Mouse (Mus musculus) CD4-positive, CD25-positive, alpha-beta regulatory T cell, adult 2 months (primary cell): Measurements from ENCODE around the gene Pds5a.

Source experiments
- DNase-seq: peaks from one replicate; pipeline ENCODE4 v3.0.0-alpha.2; 2012; ENCODE audit warnings: low read depth, low spot score

The Pds5a gene

GRCm38 (mm10) chr5:65574876-65575275 lies 123.2 kb downstream of the Pds5a start:
- DNase-seq: no peak

GRCm38 (mm10) chr5:65565486-65565885 lies 132.6 kb downstream of the Pds5a start:
- DNase-seq: no peak

DNA sequence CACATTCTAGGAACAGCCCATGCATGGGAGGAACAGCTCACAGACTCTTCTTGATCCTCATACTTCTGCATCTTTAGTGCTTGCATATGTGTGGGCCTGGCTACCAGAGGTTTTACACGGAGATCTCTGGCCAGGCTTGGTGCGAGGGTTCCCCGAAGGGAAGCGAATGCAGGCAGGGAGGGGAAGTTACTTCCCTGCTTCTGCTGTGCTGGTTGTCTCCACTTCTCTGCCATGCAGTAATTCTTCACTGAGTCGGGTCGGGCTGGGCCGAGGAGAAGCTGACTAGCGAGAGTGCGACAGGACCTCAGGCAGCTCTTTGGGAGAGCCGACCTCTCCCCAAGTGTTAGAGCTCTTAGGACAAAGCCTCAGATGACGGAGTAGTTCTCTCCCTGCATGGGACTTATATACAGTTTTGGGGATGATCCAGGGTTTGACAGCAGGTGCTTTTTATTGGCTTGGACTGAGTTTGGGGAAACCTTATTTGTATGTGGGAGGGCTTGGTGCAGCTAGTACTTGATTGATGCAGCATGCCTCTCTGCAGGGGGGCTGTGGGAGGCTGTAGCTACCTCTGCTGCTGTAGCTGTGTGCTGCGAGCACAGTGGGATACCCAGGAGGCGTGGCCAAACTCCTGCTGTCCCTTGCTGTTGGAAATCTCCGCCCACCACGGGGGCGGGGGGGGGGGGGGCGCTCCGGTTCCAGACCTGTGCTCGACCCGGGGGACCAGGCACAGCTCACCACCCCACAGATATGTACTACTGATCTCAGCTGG lies 136.8 kb downstream of the Pds5a start:
- DNase-seq: no peak

- DNase-seq: no peak
Observed at GRCm38 (mm10) chr5:65557109-65557508, 141.0 kb downstream of the Pds5a start.
